Mouse (Mus musculus): ENCODE measurements around the gene Lrrn3. TPM values are rescaled to one million over a fixed set of nuclear protein-coding genes. Genes with fewer than 3 reads are reported as not detected.
A peak's percentile ranks its signal among the peaks of the same experiment; 100 is the strongest.

Lrrn3 gene
- polyA plus RNA-seq (2012; ENCODE audit: insufficient read depth, insufficient read length, missing spikeins): not detected in 2 replicates

DNA sequence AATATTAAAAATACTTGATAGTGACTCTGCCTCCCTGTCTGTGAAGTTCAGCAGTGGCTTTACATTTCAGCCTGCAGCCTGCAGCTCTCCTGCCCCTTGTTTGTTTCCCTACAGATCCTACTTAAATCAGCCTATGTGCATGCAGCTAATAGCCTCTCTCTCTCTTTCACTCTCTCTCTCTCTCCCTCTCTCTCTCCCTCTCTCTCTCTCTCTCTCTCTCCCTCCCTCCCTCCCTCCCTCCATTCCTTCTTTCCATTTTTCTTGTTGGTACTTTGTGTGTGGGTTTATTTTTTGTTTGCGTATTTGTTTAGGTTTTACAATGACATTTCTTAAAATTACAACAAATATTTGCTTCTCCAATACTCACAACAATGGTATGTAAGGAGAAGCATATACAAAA, at the start of gene Lrrn3:
Gene Lrrn3, minus strand, starts transcription at position 101 of the 400 bp plus-strand sequence.
- H3K4me3 ChIP-seq (ENCODE audit: insufficient read depth, low read depth, low read length): peak within 1 kb of the TSS; percentile 31; the same call in 1 of the 2 replicates
- H3K4me1 ChIP-seq (ENCODE audit: control insufficient read depth, insufficient read depth, insufficient read length, low read length): peaks cover 3% of the 10 kb centered on the region; the same call in 1 of the 2 replicates
- no peak within 1 kb of the TSS for H3K27ac ChIP-seq (replicated peaks; ENCODE audit: low read depth, low read length)

DNA sequence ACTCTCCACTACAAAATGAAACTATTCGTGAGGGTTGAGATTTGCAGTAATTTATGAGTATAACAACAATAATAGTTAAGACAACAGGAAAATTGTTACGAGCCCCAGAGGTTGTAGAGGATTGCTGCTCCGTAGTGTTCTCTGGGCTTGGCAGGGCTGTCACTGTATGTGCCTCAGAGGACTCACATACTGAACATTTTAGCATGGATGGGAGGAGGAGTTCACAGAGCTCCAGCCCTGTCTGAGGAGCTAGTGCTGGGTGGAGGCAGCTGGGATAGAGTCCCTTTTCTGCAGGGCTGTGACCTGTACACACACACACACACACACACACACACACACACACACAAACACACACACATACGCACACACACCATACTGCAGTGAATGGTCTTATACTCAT, 42.2 kb upstream of the Lrrn3 start:
- H3K27ac ChIP-seq (replicated peaks; ENCODE audit: low read depth, low read length): no peak overlapping the region
- peaks cover 4% of the 10 kb centered on the region; the same call in 1 of the 2 replicates for H3K4me1 ChIP-seq (ENCODE audit: control insufficient read depth, insufficient read depth, insufficient read length, low read length)
- no peak overlapping the region for H3K4me3 ChIP-seq (ENCODE audit: insufficient read depth, low read depth, low read length)

DNA sequence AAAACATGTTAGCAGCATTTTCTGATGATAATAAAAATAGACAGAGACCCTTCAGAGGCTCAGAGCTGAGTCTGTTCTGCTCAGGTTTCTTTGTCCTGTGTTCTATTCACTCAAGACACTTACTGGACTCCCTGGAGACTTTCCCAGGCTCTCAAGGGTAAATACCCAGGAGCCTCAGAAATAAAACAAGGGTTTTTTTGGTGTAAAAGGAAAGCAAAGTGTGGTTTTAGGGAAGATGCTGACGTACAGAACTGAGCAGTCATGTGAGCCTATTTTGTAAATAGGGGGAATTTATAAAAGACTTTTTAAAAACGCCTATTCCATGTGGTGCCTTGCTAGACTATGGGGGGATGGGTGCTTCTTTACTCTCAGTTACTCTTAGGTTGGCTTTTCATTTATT, 40.5 kb upstream of the Lrrn3 start:
- Histone ChIP-seq H3K27ac (replicated peaks; ENCODE audit: low read depth, low read length) (no peak overlapping the region), H3K4me1 (ENCODE audit: control insufficient read depth, insufficient read depth, insufficient read length, low read length) (peaks cover 4% of the 10 kb centered on the region; the same call in 1 of the 2 replicates), H3K4me3 (ENCODE audit: insufficient read depth, low read depth, low read length) (no peak overlapping the region)

DNA sequence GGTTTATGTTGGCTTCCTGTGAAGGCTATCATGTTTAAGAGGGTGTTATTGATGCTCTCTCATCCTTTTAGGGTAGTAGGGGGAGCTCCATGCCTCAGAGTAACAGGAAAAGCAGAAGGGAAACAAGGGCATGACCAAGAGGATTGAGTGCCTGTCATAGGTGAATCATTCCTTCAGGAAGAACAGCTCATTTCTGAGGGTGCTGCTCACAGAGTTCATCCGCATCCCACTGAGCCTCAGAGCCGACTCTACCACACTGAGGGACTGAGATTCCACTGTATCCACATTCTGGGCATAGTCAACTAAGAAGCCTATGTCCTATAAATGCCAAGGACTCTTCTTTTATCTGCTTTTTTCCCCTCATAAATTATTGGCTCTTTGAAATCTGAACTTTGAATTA, 35.4 kb upstream of the Lrrn3 start:
- Histone ChIP-seq H3K4me1 (ENCODE audit: control insufficient read depth, insufficient read depth, insufficient read length, low read length) (peaks cover 4% of the 10 kb centered on the region; the same call in 1 of the 2 replicates), H3K4me3 (ENCODE audit: insufficient read depth, low read depth, low read length) (no peak overlapping the region), H3K27ac (replicated peaks; ENCODE audit: low read depth, low read length) (no peak overlapping the region)

DNA sequence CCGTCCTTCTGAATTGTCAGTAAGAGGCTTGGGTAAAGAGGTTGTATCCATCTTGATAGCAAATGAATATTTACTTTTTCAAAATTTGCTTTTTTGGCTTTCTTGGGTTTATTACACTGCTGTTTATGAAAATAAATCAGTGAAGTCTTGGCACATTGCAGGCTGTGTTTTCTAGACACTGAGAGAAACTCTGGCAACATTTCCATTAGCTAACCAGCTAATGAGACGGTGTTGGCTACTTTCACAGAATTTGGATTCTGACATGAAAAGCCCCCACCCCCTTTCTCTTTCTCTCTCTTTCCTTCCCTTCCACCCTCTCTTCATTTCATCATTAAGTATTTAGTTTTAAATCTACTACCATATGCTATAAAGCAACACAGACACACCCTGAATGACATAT, 34.1 kb upstream of the Lrrn3 start:
- Histone ChIP-seq H3K27ac (replicated peaks; ENCODE audit: low read depth, low read length) (no peak overlapping the region), H3K4me3 (ENCODE audit: insufficient read depth, low read depth, low read length) (no peak overlapping the region), H3K4me1 (ENCODE audit: control insufficient read depth, insufficient read depth, insufficient read length, low read length) (peaks cover 4% of the 10 kb centered on the region; the same call in 1 of the 2 replicates)

DNA sequence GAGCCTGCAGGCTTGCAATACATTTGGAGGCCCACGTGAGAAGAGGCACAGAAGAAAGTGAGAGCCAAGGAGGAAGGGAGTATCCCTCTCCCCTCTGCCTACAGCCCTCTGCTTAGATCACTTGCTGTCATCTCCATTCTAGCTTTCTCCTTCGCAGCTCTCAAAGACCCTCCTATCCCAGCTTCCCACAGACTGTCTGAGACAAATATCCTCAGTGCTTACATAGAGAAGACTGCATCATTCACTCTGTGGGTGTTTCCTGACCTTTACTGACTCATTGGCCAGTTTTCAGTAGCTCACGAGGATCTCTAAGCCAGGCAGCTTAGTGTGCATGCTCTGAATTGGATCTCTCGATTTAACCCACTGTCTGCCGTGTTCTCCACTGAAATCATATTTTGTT, 32.7 kb upstream of the Lrrn3 start:
- Histone ChIP-seq H3K4me3 (ENCODE audit: insufficient read depth, low read depth, low read length) (no peak overlapping the region), H3K27ac (replicated peaks; ENCODE audit: low read depth, low read length) (no peak overlapping the region), H3K4me1 (ENCODE audit: control insufficient read depth, insufficient read depth, insufficient read length, low read length) (no peaks in the 10 kb centered on the region)

DNA sequence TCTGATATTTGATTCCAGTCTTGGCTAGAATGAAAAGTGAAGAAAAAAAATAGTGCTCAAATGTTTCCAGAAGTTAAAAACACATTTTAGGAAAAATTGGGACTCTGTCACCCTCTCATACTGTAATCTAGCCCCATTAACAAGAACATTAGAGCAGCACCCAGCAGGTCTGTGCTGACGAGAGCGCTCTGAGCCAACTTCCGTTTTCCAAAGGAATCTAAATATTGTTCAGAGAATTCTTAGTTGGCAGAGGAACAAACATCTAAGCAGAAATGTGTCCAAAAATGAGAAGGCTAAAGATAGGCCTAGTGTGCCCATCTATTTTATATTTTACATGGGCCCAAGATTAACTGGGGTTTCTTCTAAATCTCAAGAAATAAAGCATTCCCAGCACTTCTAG, 24.4 kb upstream of the Lrrn3 start:
- no peaks in the 10 kb centered on the region for H3K4me1 ChIP-seq (ENCODE audit: control insufficient read depth, insufficient read depth, insufficient read length, low read length)
- no peak overlapping the region for H3K4me3 ChIP-seq (ENCODE audit: insufficient read depth, low read depth, low read length)
- no peak overlapping the region for H3K27ac ChIP-seq (replicated peaks; ENCODE audit: low read depth, low read length)

DNA sequence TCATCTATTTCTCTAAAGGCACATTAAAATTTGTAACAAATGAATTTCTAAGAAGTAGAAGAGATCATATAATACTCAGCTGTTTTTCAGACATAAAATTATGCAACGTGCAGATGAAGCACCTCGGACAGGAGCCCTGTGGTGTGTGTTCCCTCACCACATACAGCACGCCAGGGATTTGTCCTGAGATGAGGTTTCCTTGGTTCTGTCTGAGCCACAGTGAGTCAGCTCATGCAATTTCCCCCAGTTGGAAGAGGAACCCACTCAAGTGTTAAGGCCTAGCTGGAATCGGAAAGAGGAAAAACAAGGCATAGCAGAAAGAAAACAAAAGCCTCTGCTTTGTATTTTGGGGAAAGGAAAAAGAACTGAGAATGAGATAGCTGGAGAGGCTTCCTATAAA, 22.4 kb upstream of the Lrrn3 start:
- Histone ChIP-seq H3K4me3 (ENCODE audit: insufficient read depth, low read depth, low read length) (no peak overlapping the region), H3K27ac (replicated peaks; ENCODE audit: low read depth, low read length) (no peak overlapping the region), H3K4me1 (ENCODE audit: control insufficient read depth, insufficient read depth, insufficient read length, low read length) (no peaks in the 10 kb centered on the region)

DNA sequence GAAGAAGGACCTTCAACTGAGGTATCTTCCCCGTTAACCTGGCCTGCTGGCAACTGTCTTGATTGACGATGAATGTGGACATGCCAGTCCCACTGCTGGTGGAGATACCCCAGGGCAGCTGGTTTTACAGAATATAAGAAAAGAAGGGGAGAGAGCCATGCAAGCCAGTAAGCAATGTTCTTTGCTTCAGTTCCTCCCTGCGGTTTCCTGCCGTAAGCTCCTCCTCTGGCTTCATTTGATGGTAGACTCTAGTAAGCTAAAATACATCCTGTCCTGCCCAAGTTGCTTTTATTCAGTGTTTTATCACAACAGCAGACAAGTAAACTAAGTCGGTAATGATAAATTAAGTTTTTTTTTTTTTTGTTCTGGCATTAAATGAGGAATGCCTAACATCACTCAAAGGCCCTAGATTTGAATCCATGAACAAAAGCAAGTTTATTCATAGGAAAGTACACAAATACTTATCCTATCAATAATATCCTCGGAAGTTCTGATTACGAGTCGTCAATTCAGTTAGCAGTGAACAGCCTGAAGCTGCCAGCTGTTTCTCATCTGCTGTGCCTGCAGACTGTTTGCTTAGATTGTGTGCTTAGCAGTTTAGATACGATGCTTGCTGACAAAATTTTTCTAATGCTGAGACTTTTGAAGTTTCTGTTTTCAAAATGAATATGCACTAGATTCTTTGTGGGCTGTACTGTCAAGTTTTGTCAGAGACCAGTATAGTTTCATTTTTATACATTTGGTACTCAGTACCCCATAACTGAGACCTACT, 14.0 kb upstream of the Lrrn3 start:
- Histone ChIP-seq H3K4me3 (ENCODE audit: insufficient read depth, low read depth, low read length) (no peak overlapping the region), H3K4me1 (ENCODE audit: control insufficient read depth, insufficient read depth, insufficient read length, low read length) (no peaks in the 10 kb centered on the region), H3K27ac (replicated peaks; ENCODE audit: low read depth, low read length) (no peak overlapping the region)

DNA sequence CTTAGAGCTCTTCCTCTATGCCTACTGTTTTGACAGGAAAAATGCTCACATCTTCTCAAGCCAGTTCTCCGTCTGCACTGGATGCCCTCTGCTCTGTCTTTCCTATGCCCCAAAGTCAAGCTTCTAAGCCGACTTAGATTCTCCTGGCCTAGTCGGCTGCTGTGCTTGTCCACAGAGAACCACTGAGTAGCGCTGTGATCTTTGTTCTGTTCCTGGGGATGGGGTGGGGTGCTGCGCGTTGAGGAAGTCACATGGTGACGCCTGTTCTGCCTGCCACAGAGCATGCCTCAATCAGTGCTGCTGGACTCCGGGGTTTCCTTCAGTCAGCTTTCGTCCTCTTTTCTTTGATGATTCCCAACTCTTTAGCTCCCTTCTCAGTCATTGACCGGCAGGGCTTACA, 8.4 kb upstream of the Lrrn3 start:
- H3K27ac ChIP-seq (replicated peaks; ENCODE audit: low read depth, low read length): no peak overlapping the region
- H3K4me1 ChIP-seq (ENCODE audit: control insufficient read depth, insufficient read depth, insufficient read length, low read length): no peaks in the 10 kb centered on the region
- H3K4me3 ChIP-seq (ENCODE audit: insufficient read depth, low read depth, low read length): no peak overlapping the region

DNA sequence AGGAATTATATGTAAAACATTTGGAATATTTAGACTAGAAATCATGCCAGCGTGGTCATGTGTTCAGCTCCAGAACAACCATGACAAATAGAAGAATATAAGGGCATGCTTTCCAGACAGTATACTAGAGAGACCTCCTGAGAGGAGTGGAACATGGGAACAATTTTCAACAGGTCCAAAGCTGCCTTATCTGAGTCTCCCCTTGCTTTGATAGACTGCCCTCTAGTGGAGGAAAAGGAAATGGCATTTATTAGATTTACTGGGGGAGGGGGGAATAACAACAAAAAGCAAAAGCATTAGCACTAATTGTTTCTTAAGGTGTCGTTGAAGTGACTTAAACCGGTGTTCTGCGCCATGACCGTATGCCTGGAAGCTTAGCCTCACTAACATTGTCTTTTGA, 774 bp upstream of the Lrrn3 start:
- Histone ChIP-seq H3K27ac (replicated peaks; ENCODE audit: low read depth, low read length) (no peak overlapping the region), H3K4me3 (ENCODE audit: insufficient read depth, low read depth, low read length) (no peak overlapping the region), H3K4me1 (ENCODE audit: control insufficient read depth, insufficient read depth, insufficient read length, low read length) (peaks cover 3% of the 10 kb centered on the region; the same call in 1 of the 2 replicates)

DNA sequence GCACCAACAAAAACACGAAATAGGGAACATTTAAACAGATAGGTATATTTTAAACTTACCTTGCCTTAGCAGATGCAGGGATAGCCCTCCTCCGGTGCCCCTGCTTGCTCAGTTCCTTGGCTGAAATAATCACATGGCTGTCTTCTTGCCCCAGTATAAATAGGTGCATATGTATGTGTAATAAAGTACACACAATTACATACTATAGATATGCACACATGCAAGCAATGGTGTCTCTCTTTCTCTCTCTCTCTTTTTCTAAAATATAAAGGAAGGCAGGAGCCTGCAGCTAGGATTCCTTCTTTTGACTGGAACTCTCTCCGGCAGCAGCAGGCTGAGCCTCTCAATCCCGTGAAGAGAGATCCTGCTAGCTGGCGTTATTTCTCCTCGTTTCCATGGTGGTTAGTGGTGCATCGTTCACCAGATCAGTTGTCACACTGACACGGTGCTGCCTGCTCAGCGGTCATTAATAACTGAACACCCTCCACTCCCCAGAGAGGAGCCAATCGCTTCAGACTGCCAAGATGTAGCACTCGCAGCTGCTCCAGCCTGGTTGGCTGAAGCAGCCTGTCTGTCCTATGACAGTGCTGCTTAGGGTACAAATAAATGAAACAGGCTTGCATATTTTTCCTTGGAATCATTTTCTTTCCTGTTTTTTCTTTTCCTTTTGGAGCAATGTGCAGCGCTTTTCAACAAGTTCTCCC, 567 bp downstream of the Lrrn3 start:
- Histone ChIP-seq H3K27ac (replicated peaks; ENCODE audit: low read depth, low read length) (no peak overlapping the region), H3K4me3 (ENCODE audit: insufficient read depth, low read depth, low read length) (peak overlapping the region; percentile 31; the same call in 1 of the 2 replicates), H3K4me1 (ENCODE audit: control insufficient read depth, insufficient read depth, insufficient read length, low read length) (peaks cover 3% of the 10 kb centered on the region; the same call in 1 of the 2 replicates)

DNA sequence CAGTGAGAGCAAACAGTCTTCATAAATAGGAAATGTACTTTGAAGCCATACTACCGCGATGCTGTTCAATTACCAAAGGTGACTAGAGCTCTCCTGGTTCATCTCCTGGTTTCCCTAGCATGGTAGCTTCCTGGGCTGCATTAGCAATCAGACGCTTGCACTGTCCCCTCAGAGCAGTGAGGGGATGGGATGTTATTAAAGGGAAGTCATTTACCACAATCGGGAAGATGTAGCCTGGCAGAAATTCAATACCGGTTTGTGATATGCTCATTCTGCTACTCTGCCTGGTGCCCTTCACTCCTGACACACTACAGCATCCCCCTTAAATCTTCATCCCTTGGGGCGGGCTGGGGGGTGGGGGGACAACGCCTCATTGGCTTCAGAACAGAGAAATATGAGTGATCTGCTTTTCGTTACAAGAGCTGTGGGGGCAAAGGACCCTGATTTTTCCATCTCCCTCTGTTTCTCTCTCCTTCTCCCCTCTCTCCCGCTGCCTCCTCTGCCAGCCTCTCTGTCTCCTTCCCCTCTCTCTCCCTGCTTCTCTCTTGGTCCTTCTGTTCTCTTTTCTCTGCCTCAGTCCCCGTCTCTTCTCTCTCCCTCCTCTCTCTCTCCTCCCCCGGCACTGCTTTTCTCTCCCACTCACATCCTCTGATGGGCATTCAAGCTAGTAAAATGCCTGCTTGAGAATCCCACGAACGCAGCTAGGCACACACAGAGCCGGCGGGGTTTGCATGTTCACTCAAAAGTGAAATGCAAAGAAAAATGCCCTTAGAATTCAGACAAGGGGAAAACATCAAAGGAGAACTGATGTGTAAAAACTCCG, 1.3 kb downstream of the Lrrn3 start:
- Histone ChIP-seq H3K4me1 (ENCODE audit: control insufficient read depth, insufficient read depth, insufficient read length, low read length) (peaks cover 3% of the 10 kb centered on the region; the same call in 1 of the 2 replicates), H3K4me3 (ENCODE audit: insufficient read depth, low read depth, low read length) (peak overlapping the region; percentile 20), H3K27ac (replicated peaks; ENCODE audit: low read depth, low read length) (no peak overlapping the region)

DNA sequence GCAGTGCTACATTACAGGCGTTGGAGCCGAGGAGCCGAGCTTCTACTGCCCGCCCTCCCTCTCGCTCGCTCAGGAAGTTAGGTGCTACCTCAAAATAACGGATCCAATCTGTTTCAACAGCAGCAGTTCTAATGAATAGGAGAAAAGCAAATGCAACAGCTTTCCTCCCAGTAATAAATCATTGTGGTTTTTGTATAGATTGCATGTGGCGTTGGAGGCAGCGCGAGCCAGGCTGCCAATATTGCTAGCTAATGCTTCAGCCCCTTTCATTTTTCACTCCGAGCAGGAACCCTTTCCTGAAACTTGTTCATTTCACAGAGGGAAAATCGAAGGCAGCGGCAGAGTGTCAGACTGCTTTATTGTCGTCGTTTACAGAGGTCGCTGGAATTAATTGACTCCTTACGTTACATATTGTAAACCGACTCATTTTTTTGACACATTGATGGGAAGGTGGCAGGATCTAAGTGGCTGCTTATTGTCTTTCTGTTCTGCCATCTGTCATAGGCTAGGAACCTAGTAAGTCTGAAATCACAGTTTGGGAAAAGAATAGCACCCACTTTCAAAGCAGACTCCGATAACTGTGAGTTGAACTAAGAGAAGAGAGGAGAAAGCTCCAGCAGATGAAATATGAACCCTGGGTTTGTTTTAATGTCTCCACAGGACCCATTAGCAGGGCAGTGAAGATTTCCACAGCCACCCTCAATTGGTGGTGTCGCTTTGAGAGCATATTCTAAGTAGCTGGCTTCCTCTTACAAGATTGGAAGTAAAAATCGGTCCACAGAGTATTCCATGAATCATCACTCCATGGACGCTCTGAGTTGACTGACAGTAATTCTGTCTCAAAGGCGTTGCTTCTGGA, 2.4 kb downstream of the Lrrn3 start:
- peaks cover 3% of the 10 kb centered on the region; the same call in 1 of the 2 replicates for H3K4me1 ChIP-seq (ENCODE audit: control insufficient read depth, insufficient read depth, insufficient read length, low read length)
- H3K27ac ChIP-seq (replicated peaks; ENCODE audit: low read depth, low read length): no peak overlapping the region
- peak overlapping the region; percentile 43 for H3K4me3 ChIP-seq (ENCODE audit: insufficient read depth, low read depth, low read length)
